Mouse (Mus musculus): ENCODE measurements around the gene Gm3020. TPM values are rescaled to one million over a fixed set of nuclear protein-coding genes. Genes with fewer than 3 reads are reported as not detected.

The Gm3020 gene
- polyA plus RNA-seq (2017; shearing (Covaris generic)), result 1 to 10 TPM; 1.5 to 3.4 TPM

GRCm38 (mm10) chr14:3651730-3652129 lies at the start of gene Gm3020:
TSS of gene Gm3020 (plus strand) at chr14:3652030.

GRCm38 (mm10) chr14:3634212-3634611 lies 17.6 kb upstream of the Gm3020 start, which contains the start of gene Gm3012:
TSS of gene Gm3012 (plus strand) at chr14:3634512.

GRCm38 (mm10) chr14:3688483-3688882 lies 36.7 kb downstream of the Gm3020 start, which contains the start of gene Gm3043:
TSS of gene Gm3043 (plus strand) at chr14:3688783.

Other genes starting within 250 kb of the Gm3020 start
- 1 to 10 TPM; 1.5 to 3.4 TPM for gene Gm10409, start 239.4 kb upstream of the Gm3020 start, polyA plus RNA-seq (2017; shearing (Covaris generic))
- 1 to 10 TPM; 1.9 to 2.1 TPM for gene Gm3005, start 223.9 kb upstream of the Gm3020 start, polyA plus RNA-seq (2017; shearing (Covaris generic))
- under 1 TPM; 0.14 to 0.16 TPM for gene Gm10408, start 202.7 kb upstream of the Gm3020 start, polyA plus RNA-seq (2017; shearing (Covaris generic))
- not detected for gene Gm3012, start 17.5 kb upstream of the Gm3020 start, polyA plus RNA-seq (2017; shearing (Covaris generic))
- gene Gm3043, start 36.8 kb downstream of the Gm3020 start, polyA plus RNA-seq (2017; shearing (Covaris generic)), result not detected
- under 1 TPM in 1 of 2 experiments, not detected in 1; 0.15 TPM for gene Gm3002, start 158.0 kb downstream of the Gm3020 start, polyA plus RNA-seq (2017; shearing (Covaris generic))
- gene Gm3033, start 194.2 kb downstream of the Gm3020 start, polyA plus RNA-seq (2017; shearing (Covaris generic)), result under 1 TPM in 1 of 2 experiments, not detected in 1; 0.21 TPM
- gene Gm2916, start 232.1 kb downstream of the Gm3020 start, polyA plus RNA-seq (2017; shearing (Covaris generic)), result not detected

All from activated CD4-positive, CD25-positive, alpha-beta regulatory T cell (primary cell).